Mouse (Mus musculus) cerebellum, adult 2 months (tissue): Measurements from ENCODE around the gene Fgfr2.

Source experiments
- CTCF ChIP-seq: fragments of 200-500 bp; IDR thresholded peaks from 2 replicates; pipeline ENCODE4 v1.5.1; 2011; ENCODE audit warnings: low read depth, mild to moderate bottlenecking, control low read depth, low read length, moderate library complexity, borderline replicate concordance; ENCODE audit not compliant: insufficient read depth
- POLR2A ChIP-seq: fragments of 200-500 bp; IDR thresholded peaks from 2 replicates; pipeline ENCODE4 v1.6.1; 2011; ENCODE audit warnings: low read length, control low read depth, borderline replicate concordance; ENCODE audit not compliant: insufficient read depth

GRCm38 (mm10) chr7:133013923-133014322 is 109.2 kb downstream of the Fgfr2 start:
- no peak for TF ChIP-seq POLR2A
- no peak for TF ChIP-seq CTCF
